Mouse (Mus musculus) liver, adult 2 months (tissue): ENCODE data around the gene Ang5.
"Not testable (repeated sequence)": the region's sequence is repeated elsewhere in the genome, so short reads cannot be mapped to it uniquely, and the experiment has no call there.

Source experiments
- CTCF ChIP-seq: fragments of 200-500 bp; IDR thresholded peaks from 2 replicates; pipeline ENCODE4 v1.5.1; 2011; ENCODE audit warnings: low read depth, low read length, control low read depth
- POLR2A ChIP-seq: fragments of 200-500 bp; IDR thresholded peaks from 2 replicates; pipeline ENCODE4 v1.6.1; 2011; ENCODE audit warnings: low read length, control low read depth; ENCODE audit not compliant: insufficient read depth; ENCODE audit errors: extremely low read depth

DNA sequence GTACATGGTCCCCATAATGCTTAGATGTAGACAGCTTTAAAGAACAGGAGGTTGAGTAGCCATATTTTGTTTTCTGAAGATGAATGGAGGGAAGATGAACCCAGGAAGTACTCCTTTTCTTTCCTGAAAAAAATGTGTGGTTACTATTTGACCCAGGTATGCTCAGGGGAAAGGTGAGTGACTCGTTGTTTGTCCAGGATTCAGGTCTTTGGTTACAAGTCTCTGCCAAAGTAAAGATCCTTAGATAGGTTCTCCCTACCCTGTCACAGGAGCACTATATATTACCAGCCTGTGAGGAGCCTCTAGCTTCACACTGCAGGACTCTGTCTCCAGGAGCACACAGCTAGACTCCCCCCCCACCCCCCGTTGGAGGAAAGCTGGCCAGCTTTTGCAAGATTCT, at the start of gene Ang5:
- TF ChIP-seq CTCF, POLR2A: not testable (repeated sequence)
